Mouse (Mus musculus): ENCODE measurements around the gene Kctd13. TPM values are rescaled to one million over a fixed set of nuclear protein-coding genes. Genes with fewer than 3 reads are reported as not detected.

Gene Kctd13
- polyA plus RNA-seq, 2 experiments = 14.2 to 21.4 TPM

- WGBS = 62% methylated on average over 8 of the region's 8 CpGs
- Histone ChIP-seq H3K9me3 (ENCODE audit: control insufficient read depth, low read length) (no peaks in the 10 kb centered on the region), H3K27ac (replicated peaks; ENCODE audit: low read depth, low read length) (no peak overlapping the region), H3K36me3 (ENCODE audit: control insufficient read depth, insufficient read depth, low read length) (no peaks in the 10 kb centered on the region), H3K27me3 (ENCODE audit: control insufficient read depth, insufficient read depth, low read length) (no peaks in the 10 kb centered on the region), H3K4me1 (ENCODE audit: control insufficient read depth, insufficient read depth, low read length) (no peaks in the 10 kb centered on the region), H3K4me3 (replicated peaks; ENCODE audit: low read length) (no peak overlapping the region), H3K9ac (ENCODE audit: low read depth, low read length, severe bottlenecking) (no peak overlapping the region), H3K4me2 (replicated peaks; ENCODE audit: low read depth, low read length, severe bottlenecking) (no peak overlapping the region)
- ATAC-seq (ENCODE audit: low FRiP score, low read depth) (no peak), DNase-seq (ENCODE audit: low spot score) (no peak)
- no peak for TF ChIP-seq POLR2A (IDR thresholded peaks at IDR 0.05; ENCODE audit: borderline replicate concordance, extremely low read depth, insufficient read depth, insufficient read length)
These were observed 60.1 kb downstream of the Kctd13 start for GRCm38 (mm10) chr7:126988816-126989215.

Other genes starting within 250 kb of the Kctd13 start
- gene Bola2, start 233.5 kb upstream of the Kctd13 start, polyA plus RNA-seq (2012; rRNA removed) = 37.3 and 50.4 TPM in 2 replicates
- gene Bola2, start 233.5 kb upstream of the Kctd13 start, polyA plus RNA-seq (2014; fragmentation: Nextera tagmentation; extraction: Ambion mirVana) = 121 and 122 TPM in 2 replicates
- 33.2 and 44.0 TPM in 2 replicates for gene Slx1b, start 233.1 kb upstream of the Kctd13 start, polyA plus RNA-seq (2012; rRNA removed)
- gene Slx1b, start 233.1 kb upstream of the Kctd13 start, polyA plus RNA-seq (2014; fragmentation: Nextera tagmentation; extraction: Ambion mirVana) = 8.6 and 9.9 TPM in 2 replicates
- gene Coro1a, start 221.1 kb upstream of the Kctd13 start, polyA plus RNA-seq (2012; rRNA removed) = 33.4 and 45.7 TPM in 2 replicates
- 43.0 and 45.0 TPM in 2 replicates for gene Coro1a, start 221.1 kb upstream of the Kctd13 start, polyA plus RNA-seq (2014; fragmentation: Nextera tagmentation; extraction: Ambion mirVana)
- 134 and 151 TPM in 2 replicates for gene Mapk3, start 169.3 kb upstream of the Kctd13 start, polyA plus RNA-seq (2012; rRNA removed)
- 51.0 and 52.4 TPM in 2 replicates for gene Mapk3, start 169.3 kb upstream of the Kctd13 start, polyA plus RNA-seq (2014; fragmentation: Nextera tagmentation; extraction: Ambion mirVana)
- gene Gdpd3, start 162.5 kb upstream of the Kctd13 start, polyA plus RNA-seq (2012; rRNA removed) = 13.6 and 15.0 TPM in 2 replicates
- 3.2 and 4.3 TPM in 2 replicates for gene Gdpd3, start 162.5 kb upstream of the Kctd13 start, polyA plus RNA-seq (2014; fragmentation: Nextera tagmentation; extraction: Ambion mirVana)
- 144 and 202 TPM in 2 replicates for gene Ypel3, start 151.9 kb upstream of the Kctd13 start, polyA plus RNA-seq (2012; rRNA removed)
- gene Ypel3, start 151.9 kb upstream of the Kctd13 start, polyA plus RNA-seq (2014; fragmentation: Nextera tagmentation; extraction: Ambion mirVana) = 131 and 151 TPM in 2 replicates
- gene Tbx6, start 147.4 kb upstream of the Kctd13 start, polyA plus RNA-seq (2012; rRNA removed) = 2.0 and 2.7 TPM in 2 replicates
- gene Tbx6, start 147.4 kb upstream of the Kctd13 start, polyA plus RNA-seq (2014; fragmentation: Nextera tagmentation; extraction: Ambion mirVana) = 0.29 and 0.41 TPM in 2 replicates
- gene Ppp4c, start 136.4 kb upstream of the Kctd13 start, polyA plus RNA-seq (2012; rRNA removed) = 238 and 252 TPM in 2 replicates
- gene Ppp4c, start 136.4 kb upstream of the Kctd13 start, polyA plus RNA-seq (2014; fragmentation: Nextera tagmentation; extraction: Ambion mirVana) = 268 and 269 TPM in 2 replicates
- gene Fam57b, start 131.2 kb upstream of the Kctd13 start, polyA plus RNA-seq (2012; rRNA removed) = 1.6 and 2.0 TPM in 2 replicates
- 0.21 and 0.44 TPM in 2 replicates for gene Fam57b, start 131.2 kb upstream of the Kctd13 start, polyA plus RNA-seq (2014; fragmentation: Nextera tagmentation; extraction: Ambion mirVana)
- not detected in 2 replicates for gene 4930451I11Rik, start 97.2 kb upstream of the Kctd13 start, polyA plus RNA-seq (2012; rRNA removed)
- gene 4930451I11Rik, start 97.2 kb upstream of the Kctd13 start, polyA plus RNA-seq (2014; fragmentation: Nextera tagmentation; extraction: Ambion mirVana) = not detected in 2 replicates
- gene Doc2a, start 81.5 kb upstream of the Kctd13 start, polyA plus RNA-seq (2012; rRNA removed) = 1.3 and 2.8 TPM in 2 replicates
- 0.76 and 0.92 TPM in 2 replicates for gene Doc2a, start 81.5 kb upstream of the Kctd13 start, polyA plus RNA-seq (2014; fragmentation: Nextera tagmentation; extraction: Ambion mirVana)
- gene Hirip3, start 66.9 kb upstream of the Kctd13 start, polyA plus RNA-seq (2012; rRNA removed) = 55.1 and 120 TPM in 2 replicates
- gene Hirip3, start 66.9 kb upstream of the Kctd13 start, polyA plus RNA-seq (2014; fragmentation: Nextera tagmentation; extraction: Ambion mirVana) = 15.2 and 16.1 TPM in 2 replicates
- 84.3 and 89.8 TPM in 2 replicates for gene Ino80e, start 66.5 kb upstream of the Kctd13 start, polyA plus RNA-seq (2012; rRNA removed)
- 86.7 TPM in 2 replicates for gene Ino80e, start 66.5 kb upstream of the Kctd13 start, polyA plus RNA-seq (2014; fragmentation: Nextera tagmentation; extraction: Ambion mirVana)
- 106 and 121 TPM in 2 replicates for gene Taok2, start 44.2 kb upstream of the Kctd13 start, polyA plus RNA-seq (2012; rRNA removed)
- 28.5 and 37.1 TPM in 2 replicates for gene Taok2, start 44.2 kb upstream of the Kctd13 start, polyA plus RNA-seq (2014; fragmentation: Nextera tagmentation; extraction: Ambion mirVana)
- gene Tmem219, start 6.0 kb upstream of the Kctd13 start, polyA plus RNA-seq (2012; rRNA removed) = 33.2 and 41.6 TPM in 2 replicates
- 31.0 and 33.8 TPM in 2 replicates for gene Tmem219, start 6.0 kb upstream of the Kctd13 start, polyA plus RNA-seq (2014; fragmentation: Nextera tagmentation; extraction: Ambion mirVana)
- gene Asphd1, start 20.7 kb downstream of the Kctd13 start, polyA plus RNA-seq (2012; rRNA removed) = 0.26 and 1.4 TPM in 2 replicates
- gene Asphd1, start 20.7 kb downstream of the Kctd13 start, polyA plus RNA-seq (2014; fragmentation: Nextera tagmentation; extraction: Ambion mirVana) = 0.12 and 0.15 TPM in 2 replicates
- 2.5 and 3.2 TPM in 2 replicates for gene Sez6l2, start 21.7 kb downstream of the Kctd13 start, polyA plus RNA-seq (2012; rRNA removed)
- gene Sez6l2, start 21.7 kb downstream of the Kctd13 start, polyA plus RNA-seq (2014; fragmentation: Nextera tagmentation; extraction: Ambion mirVana) = 0.90 and 1.6 TPM in 2 replicates
- 123 and 172 TPM in 2 replicates for gene Cdipt, start 47.0 kb downstream of the Kctd13 start, polyA plus RNA-seq (2012; rRNA removed)
- 84.8 and 94.0 TPM in 2 replicates for gene Cdipt, start 47.0 kb downstream of the Kctd13 start, polyA plus RNA-seq (2014; fragmentation: Nextera tagmentation; extraction: Ambion mirVana)
- gene Cdiptos, start 47.2 kb downstream of the Kctd13 start, polyA plus RNA-seq (2012; rRNA removed) = 1.5 and 1.9 TPM in 2 replicates
- 0.83 and 1.2 TPM in 2 replicates for gene Cdiptos, start 47.2 kb downstream of the Kctd13 start, polyA plus RNA-seq (2014; fragmentation: Nextera tagmentation; extraction: Ambion mirVana)
- gene Mvp, start 85.7 kb downstream of the Kctd13 start, polyA plus RNA-seq (2012; rRNA removed) = 7.9 and 8.0 TPM in 2 replicates
- 7.3 and 7.9 TPM in 2 replicates for gene Mvp, start 85.7 kb downstream of the Kctd13 start, polyA plus RNA-seq (2014; fragmentation: Nextera tagmentation; extraction: Ambion mirVana)
- gene Pagr1b, start 87.6 kb downstream of the Kctd13 start, polyA plus RNA-seq (2012; rRNA removed) = 3.2 and 4.3 TPM in 2 replicates
- 0.61 TPM in 1 of 2 replicates, not detected in the other for gene Pagr1b, start 87.6 kb downstream of the Kctd13 start, polyA plus RNA-seq (2014; fragmentation: Nextera tagmentation; extraction: Ambion mirVana)
- 27.0 and 31.9 TPM in 2 replicates for gene Pagr1a, start 88.5 kb downstream of the Kctd13 start, polyA plus RNA-seq (2012; rRNA removed)
- gene Pagr1a, start 88.5 kb downstream of the Kctd13 start, polyA plus RNA-seq (2014; fragmentation: Nextera tagmentation; extraction: Ambion mirVana) = 47.6 and 63.6 TPM in 2 replicates
- gene Gm42742, start 92.2 kb downstream of the Kctd13 start, polyA plus RNA-seq (2012; rRNA removed) = 111 and 143 TPM in 2 replicates
- 26.8 and 37.7 TPM in 2 replicates for gene Gm42742, start 92.2 kb downstream of the Kctd13 start, polyA plus RNA-seq (2014; fragmentation: Nextera tagmentation; extraction: Ambion mirVana)
- gene Prrt2, start 92.3 kb downstream of the Kctd13 start, polyA plus RNA-seq (2012; rRNA removed) = 74.6 and 130 TPM in 2 replicates
- 21.2 and 21.3 TPM in 2 replicates for gene Prrt2, start 92.3 kb downstream of the Kctd13 start, polyA plus RNA-seq (2014; fragmentation: Nextera tagmentation; extraction: Ambion mirVana)
- gene Maz, start 98.2 kb downstream of the Kctd13 start, polyA plus RNA-seq (2012; rRNA removed) = 298 and 365 TPM in 2 replicates
- 66.7 and 81.4 TPM in 2 replicates for gene Maz, start 98.2 kb downstream of the Kctd13 start, polyA plus RNA-seq (2014; fragmentation: Nextera tagmentation; extraction: Ambion mirVana)
- 57.4 and 68.4 TPM in 2 replicates for gene Kif22, start 113.6 kb downstream of the Kctd13 start, polyA plus RNA-seq (2012; rRNA removed)
- 87.2 and 92.8 TPM in 2 replicates for gene Kif22, start 113.6 kb downstream of the Kctd13 start, polyA plus RNA-seq (2014; fragmentation: Nextera tagmentation; extraction: Ambion mirVana)
- 0.45 TPM in 1 of 2 replicates, not detected in the other for gene Zg16, start 158.4 kb downstream of the Kctd13 start, polyA plus RNA-seq (2012; rRNA removed)
- gene Zg16, start 158.4 kb downstream of the Kctd13 start, polyA plus RNA-seq (2014; fragmentation: Nextera tagmentation; extraction: Ambion mirVana) = not detected in 2 replicates
- 5.6 and 7.1 TPM in 2 replicates for gene AI467606, start 162.5 kb downstream of the Kctd13 start, polyA plus RNA-seq (2012; rRNA removed)
- gene AI467606, start 162.5 kb downstream of the Kctd13 start, polyA plus RNA-seq (2014; fragmentation: Nextera tagmentation; extraction: Ambion mirVana) = 4.9 and 5.3 TPM in 2 replicates
- 6.0 and 6.5 TPM in 2 replicates for gene Qprt, start 193.3 kb downstream of the Kctd13 start, polyA plus RNA-seq (2012; rRNA removed)
- gene Qprt, start 193.3 kb downstream of the Kctd13 start, polyA plus RNA-seq (2014; fragmentation: Nextera tagmentation; extraction: Ambion mirVana) = 3.9 and 4.3 TPM in 2 replicates
- gene Spn, start 208.9 kb downstream of the Kctd13 start, polyA plus RNA-seq (2012; rRNA removed) = 0.73 and 0.87 TPM in 2 replicates
- gene Spn, start 208.9 kb downstream of the Kctd13 start, polyA plus RNA-seq (2014; fragmentation: Nextera tagmentation; extraction: Ambion mirVana) = 0.37 and 0.44 TPM in 2 replicates